Mouse (Mus musculus): ENCODE data around the gene Cacfd1. TPM values are rescaled to one million over a fixed set of nuclear protein-coding genes. Genes with fewer than 3 reads are reported as not detected.

Gene Cacfd1
- total and polyA plus RNA-seq, 2 experiments: 17.7 to 58.0 TPM

DNA sequence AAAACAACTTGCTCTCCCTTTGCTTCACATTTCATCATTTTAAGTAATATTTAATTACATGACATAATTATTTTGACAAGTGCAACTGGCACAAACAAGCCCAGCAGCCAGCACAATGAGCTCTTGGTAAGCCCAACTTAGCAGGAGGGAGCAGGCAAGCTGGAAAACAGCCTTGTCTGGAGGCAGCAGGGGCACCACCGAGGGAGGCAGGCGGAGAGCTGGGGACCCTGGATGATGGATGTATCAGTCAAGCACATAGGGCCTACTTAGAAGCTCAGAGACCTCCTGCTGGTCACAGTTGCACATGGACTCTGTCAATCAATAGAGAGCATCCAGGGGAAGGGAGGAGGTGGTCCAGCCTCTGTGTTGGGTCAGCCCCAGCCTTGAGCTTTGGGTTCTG is 58.3 kb downstream of the Cacfd1 start:
- Histone ChIP-seq H3K36me3 (ENCODE audit: control insufficient read depth, insufficient read depth, low read length) (no peaks in the 10 kb centered on the region), H3K9ac (ENCODE audit: low read depth, low read length) (no peak overlapping the region), H3K4me1 (ENCODE audit: control insufficient read depth, insufficient read depth, low read length) (no peaks in the 10 kb centered on the region), H3K4me3 (ENCODE audit: insufficient read depth, low read depth, low read length) (no peak overlapping the region), H3K27ac (replicated peaks; ENCODE audit: insufficient read depth, low read depth, low read length) (no peak overlapping the region), H3K27me3 (ENCODE audit: control insufficient read depth, insufficient read depth, low read length) (no peaks in the 10 kb centered on the region), H3K79me2 (ENCODE audit: control insufficient read depth, insufficient read depth, low read length) (no peaks in the 10 kb centered on the region)
- WGBS: 86% methylated on average over 2 of the region's 2 CpGs
- DNase-seq (ENCODE audit: extremely low read depth, low read depth, low spot score): no peak
- TF ChIP-seq POLR2A (IDR thresholded peaks at IDR 0.05; ENCODE audit: extremely low read depth, insufficient read depth, low read length) (no peak), CTCF (IDR thresholded peaks at IDR 0.05; ENCODE audit: low read depth, low read length) (no peak)

DNA sequence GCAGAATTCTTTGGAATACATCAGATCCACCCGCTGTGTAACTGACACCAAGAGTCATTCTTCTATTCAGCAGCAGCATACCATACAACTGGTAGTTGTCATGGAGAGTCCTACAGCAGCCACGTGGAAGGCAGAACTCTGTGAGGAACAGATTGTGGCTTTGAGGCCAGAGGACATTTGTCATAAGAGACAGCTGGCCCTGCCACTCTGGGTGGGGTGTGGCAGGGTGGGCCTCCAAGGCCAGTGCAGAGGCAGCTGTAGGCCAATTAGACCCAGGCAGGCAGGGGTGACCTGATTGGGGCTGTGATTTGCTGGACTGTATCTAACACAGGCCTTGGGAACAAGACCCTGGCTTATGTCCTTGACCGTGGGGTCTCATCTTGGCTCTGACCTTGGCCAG is 59.9 kb downstream of the Cacfd1 start:
- 76% methylated on average over 3 of the region's 3 CpGs for WGBS
- no peak for TF ChIP-seq CTCF (IDR thresholded peaks at IDR 0.05; ENCODE audit: low read depth, low read length)
- TF ChIP-seq POLR2A (IDR thresholded peaks at IDR 0.05; ENCODE audit: extremely low read depth, insufficient read depth, low read length): no peak
- Histone ChIP-seq H3K79me2 (ENCODE audit: control insufficient read depth, insufficient read depth, low read length) (no peaks in the 10 kb centered on the region), H3K27me3 (ENCODE audit: control insufficient read depth, insufficient read depth, low read length) (no peaks in the 10 kb centered on the region), H3K36me3 (ENCODE audit: control insufficient read depth, insufficient read depth, low read length) (no peaks in the 10 kb centered on the region), H3K4me1 (ENCODE audit: control insufficient read depth, insufficient read depth, low read length) (no peaks in the 10 kb centered on the region), H3K4me3 (ENCODE audit: insufficient read depth, low read depth, low read length) (no peak overlapping the region), H3K9ac (ENCODE audit: low read depth, low read length) (no peak overlapping the region), H3K27ac (replicated peaks; ENCODE audit: insufficient read depth, low read depth, low read length) (no peak overlapping the region)
- no peak for DNase-seq (ENCODE audit: extremely low read depth, low read depth, low spot score)

DNA sequence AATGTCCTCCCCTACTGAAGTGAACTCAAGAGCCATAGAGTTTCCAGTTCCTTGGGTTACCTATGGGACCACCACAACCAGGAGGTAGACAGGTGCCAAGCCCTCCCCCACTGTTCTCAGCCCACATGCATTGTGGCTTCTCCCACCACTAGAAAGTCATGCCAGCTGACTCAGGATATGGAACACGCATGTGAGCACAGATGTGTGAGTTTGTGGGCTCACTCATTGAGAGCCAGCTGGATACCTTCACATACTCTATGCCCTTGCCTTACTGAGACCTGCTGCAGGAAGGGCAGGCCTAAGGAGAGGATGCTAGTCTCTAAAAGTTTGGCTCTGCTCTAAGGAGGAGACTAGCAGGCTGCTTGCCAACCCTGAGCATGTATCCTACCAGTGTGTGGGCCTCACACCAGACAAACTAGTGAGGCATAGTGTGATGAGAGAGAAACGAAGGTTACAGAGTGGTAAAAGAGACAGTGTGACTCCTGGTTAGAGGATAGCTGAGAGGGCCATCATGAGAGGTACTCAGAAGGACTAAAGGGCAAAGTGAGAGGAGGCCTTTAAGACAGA is 60.6 kb downstream of the Cacfd1 start:
- no peaks in the 10 kb centered on the region for H3K79me2 ChIP-seq (ENCODE audit: control insufficient read depth, insufficient read depth, low read length)
- no peak overlapping the region for H3K9ac ChIP-seq (ENCODE audit: low read depth, low read length)
- no peak overlapping the region for H3K4me3 ChIP-seq (ENCODE audit: insufficient read depth, low read depth, low read length)
- no peak for DNase-seq (ENCODE audit: extremely low read depth, low read depth, low spot score)
- TF ChIP-seq POLR2A (IDR thresholded peaks at IDR 0.05; ENCODE audit: extremely low read depth, insufficient read depth, low read length) (no peak), CTCF (IDR thresholded peaks at IDR 0.05; ENCODE audit: low read depth, low read length) (no peak)
- 88% methylated on average over 2 of the region's 2 CpGs for WGBS
- no peak overlapping the region for H3K27ac ChIP-seq (replicated peaks; ENCODE audit: insufficient read depth, low read depth, low read length)
- no peaks in the 10 kb centered on the region for H3K4me1 ChIP-seq (ENCODE audit: control insufficient read depth, insufficient read depth, low read length)
- H3K27me3 ChIP-seq (ENCODE audit: control insufficient read depth, insufficient read depth, low read length): no peaks in the 10 kb centered on the region
- no peaks in the 10 kb centered on the region for H3K36me3 ChIP-seq (ENCODE audit: control insufficient read depth, insufficient read depth, low read length)

Other genes with a start within 250 kb of the Cacfd1 start
- not detected in 2 replicates for gene Abo, start 144.9 kb upstream of the Cacfd1 start, total RNA-seq (2014; rRNA removed)
- gene Abo, start 144.9 kb upstream of the Cacfd1 start, polyA plus RNA-seq (2012; rRNA removed): not detected in 2 replicates
- gene Surf6, start 107.0 kb upstream of the Cacfd1 start, total RNA-seq (2014; rRNA removed): 6.2 and 7.8 TPM in 2 replicates
- 6.1 and 6.2 TPM in 2 replicates for gene Surf6, start 107.0 kb upstream of the Cacfd1 start, polyA plus RNA-seq (2012; rRNA removed)
- gene Med22, start 99.2 kb upstream of the Cacfd1 start, total RNA-seq (2014; rRNA removed): 12.9 and 16.8 TPM in 2 replicates
- gene Med22, start 99.2 kb upstream of the Cacfd1 start, polyA plus RNA-seq (2012; rRNA removed): 25.5 and 26.4 TPM in 2 replicates
- gene Rpl7a, start 99.2 kb upstream of the Cacfd1 start, total RNA-seq (2014; rRNA removed): 721 and 835 TPM in 2 replicates
- 398 and 434 TPM in 2 replicates for gene Rpl7a, start 99.2 kb upstream of the Cacfd1 start, polyA plus RNA-seq (2012; rRNA removed)
- 10.0 and 10.3 TPM in 2 replicates for gene Surf2, start 93.6 kb upstream of the Cacfd1 start, total RNA-seq (2014; rRNA removed)
- gene Surf2, start 93.6 kb upstream of the Cacfd1 start, polyA plus RNA-seq (2012; rRNA removed): 11.6 and 14.5 TPM in 2 replicates
- gene Surf1, start 93.4 kb upstream of the Cacfd1 start, total RNA-seq (2014; rRNA removed): 55.5 and 60.5 TPM in 2 replicates
- 51.7 and 57.2 TPM in 2 replicates for gene Surf1, start 93.4 kb upstream of the Cacfd1 start, polyA plus RNA-seq (2012; rRNA removed)
- gene Surf4, start 76.0 kb upstream of the Cacfd1 start, total RNA-seq (2014; rRNA removed): 135 and 193 TPM in 2 replicates
- gene Surf4, start 76.0 kb upstream of the Cacfd1 start, polyA plus RNA-seq (2012; rRNA removed): 318 and 322 TPM in 2 replicates
- 0.09 TPM in 1 of 2 replicates, not detected in the other for gene Stkld1, start 75.9 kb upstream of the Cacfd1 start, total RNA-seq (2014; rRNA removed)
- gene Stkld1, start 75.9 kb upstream of the Cacfd1 start, polyA plus RNA-seq (2012; rRNA removed): 0.06 and 0.11 TPM in 2 replicates
- 15.2 TPM in 2 replicates for gene Rexo4, start 45.5 kb upstream of the Cacfd1 start, total RNA-seq (2014; rRNA removed)
- gene Rexo4, start 45.5 kb upstream of the Cacfd1 start, polyA plus RNA-seq (2012; rRNA removed): 8.3 and 11.8 TPM in 2 replicates
- gene Adamts13, start 36.5 kb upstream of the Cacfd1 start, total RNA-seq (2014; rRNA removed): 5.6 and 8.3 TPM in 2 replicates
- 5.8 and 11.2 TPM in 2 replicates for gene Adamts13, start 36.5 kb upstream of the Cacfd1 start, polyA plus RNA-seq (2012; rRNA removed)
- 0.34 and 0.46 TPM in 2 replicates for gene Slc2a6, start 18.1 kb downstream of the Cacfd1 start, total RNA-seq (2014; rRNA removed)
- 0.39 and 0.50 TPM in 2 replicates for gene Slc2a6, start 18.1 kb downstream of the Cacfd1 start, polyA plus RNA-seq (2012; rRNA removed)
- not detected in 2 replicates for gene Mymk, start 62.3 kb downstream of the Cacfd1 start, total RNA-seq (2014; rRNA removed)
- gene Mymk, start 62.3 kb downstream of the Cacfd1 start, polyA plus RNA-seq (2012; rRNA removed): not detected in 2 replicates
- gene Adamtsl2, start 69.5 kb downstream of the Cacfd1 start, total RNA-seq (2014; rRNA removed): 3.5 and 4.4 TPM in 2 replicates
- 4.4 and 6.7 TPM in 2 replicates for gene Adamtsl2, start 69.5 kb downstream of the Cacfd1 start, polyA plus RNA-seq (2012; rRNA removed)
- not detected in 2 replicates for gene Fam163b, start 132.6 kb downstream of the Cacfd1 start, total RNA-seq (2014; rRNA removed)
- not detected in 2 replicates for gene Fam163b, start 132.6 kb downstream of the Cacfd1 start, polyA plus RNA-seq (2012; rRNA removed)
- gene Dbh, start 155.3 kb downstream of the Cacfd1 start, total RNA-seq (2014; rRNA removed): under 0.01 and 0.20 TPM in 2 replicates
- gene Dbh, start 155.3 kb downstream of the Cacfd1 start, polyA plus RNA-seq (2012; rRNA removed): not detected in 2 replicates
- 382 and 424 TPM in 2 replicates for gene Sardh, start 238.4 kb downstream of the Cacfd1 start, total RNA-seq (2014; rRNA removed)
- 768 and 871 TPM in 2 replicates for gene Sardh, start 238.4 kb downstream of the Cacfd1 start, polyA plus RNA-seq (2012; rRNA removed)

All from liver, adult 2 months (tissue).